21 mouse cellular contexts compared by ENCODE assay signal in the genomic region with DNA sequence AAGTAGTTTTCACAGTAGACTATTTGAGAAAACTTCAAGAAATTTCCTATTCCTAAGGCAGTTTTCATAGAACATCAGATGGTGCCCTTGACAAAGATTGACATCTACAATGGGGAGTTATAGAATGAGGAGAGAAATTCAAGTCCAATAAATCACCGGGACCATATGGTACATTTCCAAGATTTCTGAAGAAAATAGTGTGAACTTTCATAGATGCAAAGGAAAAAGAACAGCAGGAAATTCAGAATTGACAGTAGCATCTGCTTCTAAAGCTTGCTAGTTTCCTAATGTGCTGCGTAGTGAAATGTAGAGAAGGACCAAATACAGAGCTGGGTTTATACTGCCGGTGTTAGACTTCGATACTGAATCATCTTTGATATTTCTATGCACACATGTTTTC.
"Had no signal": no experiment of that assay in that cellular context is flagged by ENCODE, and none has a peak within 500 bp of the region (broad histone marks: within the 10 kb centered on the region; RNA-seq: fewer than 3 reads in every experiment).

No protein-coding gene starts in this region.

- H3K27me3 ChIP-seq: limb, embryonic 12.5 days; limb, embryonic 15.5 days had no signal

- H3K9ac ChIP-seq: limb, embryonic 12.5 days; limb, embryonic 15.5 days; liver, embryonic 14.5 days; liver, postnatal 0 days; lung, embryonic 14.5 days had no signal

- H3K9me3 ChIP-seq: limb, embryonic 12.5 days; limb, embryonic 15.5 days had no signal

- H3K4me1 ChIP-seq: limb, embryonic 12.5 days; limb, embryonic 15.5 days had no signal

- H3K36me3 ChIP-seq: limb, embryonic 12.5 days; limb, embryonic 15.5 days had no signal

- H3K27ac ChIP-seq: kidney, postnatal 0 days; layer of hippocampus, adult 2 months; limb, embryonic 12.5 days; limb, embryonic 15.5 days; liver, embryonic 14.5 days; stomach, postnatal 0 days had no signal

- H3K4me2 ChIP-seq: limb, embryonic 12.5 days; limb, embryonic 15.5 days; liver, embryonic 11.5 days; lung, embryonic 14.5 days; midbrain, embryonic 11.5 days had no signal

- H3K4me3 ChIP-seq: layer of hippocampus, adult 2 months; limb, embryonic 12.5 days; limb, embryonic 15.5 days had no signal

- ATAC-seq: liver, postnatal 0 days; lung, postnatal 0 days had no signal

- DNase-seq: kidney, adult 9 months; kidney, postnatal 25 days; left cerebral cortex, postnatal 4 days; liver, postnatal 0 days; lung, embryonic 14.5 days; lung, postnatal 36 days; midbrain, embryonic 14.5 days; right cerebral cortex, adult 18-20 months; right cerebral cortex, postnatal 14 days; right cerebral cortex, postnatal 4 days; thymus, adult 18-20 months; thymus, postnatal 36 days had no signal
